Mouse (Mus musculus) heart, postnatal 0 days (tissue): ENCODE measurements at regions not wholly inside any gene's neighbourhood (a gene's known extent, or its start where the extent isn't known, plus 50 kb on each side); places are given as distances from the start of the nearest gene placed in this dataset.

Experiments used
- ATAC-seq: fragments of 200-750 bp; cut with Nextera tagmentation; 2 replicates; pipeline ENCODE4 v1.8.0; 2017; ENCODE audit warnings: low read depth, moderate number of reproducible peaks, moderate library complexity; ENCODE audit not compliant: insufficient read depth
- DNase-seq: peaks from one replicate; pipeline ENCODE4 v3.0.0-alpha.2; 2016; ENCODE audit warnings: low spot score
- H3K27ac ChIP-seq: fragments of 300-500 bp; sonication (generic); 2 replicates; pipeline ENCODE4 v1.5.1; 2014; ENCODE audit warnings: low read depth, mild to moderate bottlenecking
- H3K27me3 ChIP-seq: fragments of 300-500 bp; sonication (generic); 2 replicates; pipeline ENCODE4 v1.6.1; 2014; ENCODE audit warnings: low read length, mixed read lengths; ENCODE audit not compliant: control insufficient read depth, insufficient read depth
- H3K36me3 ChIP-seq: fragments of 300-500 bp; sonication (generic); replicated peaks from 2 replicates; pipeline ENCODE4 v1.6.1; 2014; ENCODE audit warnings: low read length, mixed read lengths; ENCODE audit not compliant: control insufficient read depth, insufficient read depth
- H3K4me1 ChIP-seq: fragments of 300-500 bp; sonication (generic); 2 replicates; pipeline ENCODE4 v1.6.1; 2014; ENCODE audit warnings: antibody characterized with exemption; ENCODE audit not compliant: control insufficient read depth, insufficient read depth
- H3K4me2 ChIP-seq: fragments of 300-500 bp; sonication (generic); 2 replicates; pipeline ENCODE4 v1.6.1; 2014; ENCODE audit warnings: low read depth, mild to moderate bottlenecking, low read length, moderate library complexity
- H3K4me3 ChIP-seq: fragments of 300-500 bp; sonication (generic); 2 replicates; pipeline ENCODE4 v1.5.1; 2014; ENCODE audit warnings: low read depth, low read length
- H3K9ac ChIP-seq: fragments of 300-500 bp; sonication (generic); replicated peaks from 2 replicates; pipeline ENCODE4 v1.6.1; 2014; ENCODE audit warnings: low read depth, low read length, mixed read lengths
- H3K9me3 ChIP-seq: fragments of 300-500 bp; sonication (generic); replicated peaks from 2 replicates; pipeline ENCODE4 v1.6.1; 2016; ENCODE audit warnings: low read length; ENCODE audit not compliant: control insufficient read depth
- CTCF ChIP-seq: IDR thresholded peaks from 2 replicates; pipeline ENCODE4 v1.5.1; 2016; ENCODE audit warnings: antibody characterized with exemption, control low read depth, low read depth
- EP300 ChIP-seq: IDR thresholded peaks from 2 replicates; pipeline ENCODE4 v1.6.1; 2016; ENCODE audit warnings: antibody characterized with exemption, low read depth
- WGBS: fragments of 180-500 bp; shearing (Covaris S2); extraction: QIAGEN DNeasy Blood & Tissue Kit; methylation state at CpG from one replicate; pipeline ENCODE4 v1.1.7; 2014; 5-methylcytosine and 5-hydroxymethylcytosine counted together

DNA sequence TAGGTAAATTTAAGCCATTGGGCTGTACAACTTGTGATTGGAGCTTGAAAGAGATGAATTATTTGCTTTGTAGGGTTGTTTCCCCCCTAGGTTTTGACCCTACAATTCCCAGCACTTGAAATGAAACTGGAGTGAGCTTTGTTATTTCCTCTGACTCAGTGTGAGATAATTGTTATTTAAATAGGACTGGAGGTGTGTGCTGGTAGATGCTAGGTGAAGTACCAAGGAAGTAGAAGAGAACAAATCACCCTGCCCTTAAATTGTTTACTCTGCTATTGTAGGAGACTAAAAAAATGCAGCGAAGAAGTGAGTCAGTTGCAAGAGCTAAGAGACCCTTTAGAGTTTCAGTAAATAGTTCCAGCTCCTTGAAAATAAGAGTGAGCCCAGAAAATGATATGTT, 82.1 kb upstream of the Kcnip4 start:
- 40% methylated on average over 1 of the region's 1 CpGs for WGBS
- no peak for DNase-seq
- no peak overlapping the region for H3K9ac ChIP-seq
- H3K4me3 ChIP-seq, result no peak overlapping the region
- no peaks in the 10 kb centered on the region for H3K36me3 ChIP-seq
- no peaks in the 10 kb centered on the region for H3K4me1 ChIP-seq
- no peaks in the 10 kb centered on the region for H3K27me3 ChIP-seq
- no peak overlapping the region for H3K4me2 ChIP-seq
- TF ChIP-seq CTCF (no peak), EP300 (no peak)
- ATAC-seq, result no peak
- no peaks in the 10 kb centered on the region for H3K9me3 ChIP-seq
- no peak overlapping the region for H3K27ac ChIP-seq

DNA sequence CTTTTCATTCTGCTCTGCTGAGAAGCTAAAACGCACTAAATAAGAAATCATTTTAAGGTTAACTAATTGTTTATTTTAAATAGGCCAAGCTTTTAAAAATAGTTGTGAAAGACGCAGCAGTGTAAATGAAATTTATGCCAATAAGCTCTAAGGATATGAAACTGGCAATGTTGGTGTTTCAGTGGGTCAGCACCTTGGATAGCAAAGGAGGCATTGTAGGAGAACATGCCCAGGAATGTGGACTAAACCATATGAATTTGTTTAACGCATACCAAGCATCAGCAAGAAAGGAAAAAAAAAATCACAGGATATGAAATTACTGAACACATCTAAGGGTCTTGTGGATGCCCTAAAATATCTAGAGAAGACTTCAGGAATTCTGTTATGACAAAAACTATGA, 56.1 kb upstream of the Kcnip4 start:
- DNase-seq (no peak), ATAC-seq (no peak)
- no peak overlapping the region for H3K4me3 ChIP-seq
- H3K4me1 ChIP-seq, result no peaks in the 10 kb centered on the region
- no peaks in the 10 kb centered on the region for H3K27me3 ChIP-seq
- no peaks in the 10 kb centered on the region for H3K36me3 ChIP-seq
- no peak overlapping the region for H3K9ac ChIP-seq
- no peaks in the 10 kb centered on the region for H3K9me3 ChIP-seq
- no peak overlapping the region for H3K4me2 ChIP-seq
- no peak overlapping the region for H3K27ac ChIP-seq
- no peak for TF ChIP-seq EP300
- TF ChIP-seq CTCF, result no peak
- 72% methylated on average over 3 of the region's 3 CpGs for WGBS

DNA sequence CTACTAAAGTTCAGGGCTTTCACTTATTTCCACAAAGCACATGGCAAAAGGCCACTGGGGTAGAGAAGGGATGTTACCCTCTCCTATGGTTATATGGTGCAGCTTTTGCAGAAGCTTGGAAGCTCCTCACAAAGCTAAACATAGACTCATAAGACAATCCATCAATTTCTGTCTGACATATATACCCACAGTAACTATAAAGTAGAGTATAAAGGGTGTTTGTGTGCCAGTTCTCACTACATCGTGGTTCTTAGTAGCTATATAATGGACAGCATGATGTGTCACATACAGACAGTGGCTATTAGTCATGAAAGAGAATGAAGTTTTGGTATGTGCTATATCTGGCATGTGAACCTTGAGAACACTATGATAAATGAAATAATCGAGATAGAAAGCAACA, 51.2 kb upstream of the Kcnip4 start:
- no peaks in the 10 kb centered on the region for H3K4me1 ChIP-seq
- ATAC-seq, result no peak
- H3K4me2 ChIP-seq, result no peak overlapping the region
- H3K9me3 ChIP-seq, result no peaks in the 10 kb centered on the region
- WGBS, result 39% methylated on average over 2 of the region's 2 CpGs
- no peak overlapping the region for H3K4me3 ChIP-seq
- no peaks in the 10 kb centered on the region for H3K27me3 ChIP-seq
- TF ChIP-seq EP300 (no peak), CTCF (no peak)
- H3K36me3 ChIP-seq, result no peaks in the 10 kb centered on the region
- no peak for DNase-seq
- H3K9ac ChIP-seq, result no peak overlapping the region
- H3K27ac ChIP-seq, result no peak overlapping the region
